Mouse (Mus musculus): ENCODE measurements around the gene Atxn7l1.

Atxn7l1 gene

DNA sequence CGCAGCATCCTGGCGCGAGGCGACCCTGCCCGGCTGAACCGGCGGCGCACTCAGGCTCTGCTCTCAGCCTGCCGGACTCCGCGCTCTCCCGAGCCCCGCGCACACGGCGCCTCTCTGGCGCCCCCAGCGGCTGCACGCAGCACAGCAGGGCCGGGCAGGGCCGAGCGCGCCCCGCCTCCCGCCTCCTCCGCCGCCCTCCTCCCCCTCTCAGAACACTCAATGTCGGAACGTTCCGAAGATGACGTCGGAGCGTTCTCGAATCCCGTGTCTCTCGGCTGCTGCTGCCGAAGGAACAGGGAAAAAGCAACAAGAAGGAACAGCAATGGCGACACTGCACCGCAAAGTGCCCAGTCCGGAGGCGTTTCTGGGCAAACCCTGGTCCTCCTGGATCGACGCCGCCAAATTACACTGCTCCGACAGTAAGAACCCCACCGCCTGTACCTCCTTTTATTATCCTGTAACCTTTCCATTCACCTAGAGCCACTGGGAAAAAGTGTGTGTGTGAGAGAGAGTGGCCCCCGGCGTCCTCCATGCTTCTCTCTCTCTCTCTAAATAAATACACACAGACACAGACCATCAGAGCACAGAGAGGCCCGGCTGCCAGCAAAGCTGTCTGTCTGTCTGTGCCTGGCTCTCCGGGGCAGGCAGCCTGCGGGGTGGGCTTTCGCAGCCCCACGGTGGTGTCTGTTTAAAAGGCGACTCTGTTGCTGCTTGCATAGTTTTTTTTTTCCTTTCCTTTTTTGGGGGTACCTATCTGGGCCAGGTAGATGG lies at the start of gene Atxn7l1:
Gene Atxn7l1 (plus strand): TSS at position 197 of the 771 bp plus-strand sequence.
- DNase-seq (ENCODE audit: low read depth): peak; percentile 91

GRCm38 (mm10) chr12:33101627-33102026 lies 45.9 kb upstream of the Atxn7l1 start:
- DNase-seq (ENCODE audit: low read depth): no peak

- DNase-seq (ENCODE audit: low read depth): no peak
Observed at GRCm38 (mm10) chr12:33102342-33103115, 45.0 kb upstream of the Atxn7l1 start.

GRCm38 (mm10) chr12:33105724-33106123 lies 41.8 kb upstream of the Atxn7l1 start:
- DNase-seq (ENCODE audit: low read depth): no peak

DNA sequence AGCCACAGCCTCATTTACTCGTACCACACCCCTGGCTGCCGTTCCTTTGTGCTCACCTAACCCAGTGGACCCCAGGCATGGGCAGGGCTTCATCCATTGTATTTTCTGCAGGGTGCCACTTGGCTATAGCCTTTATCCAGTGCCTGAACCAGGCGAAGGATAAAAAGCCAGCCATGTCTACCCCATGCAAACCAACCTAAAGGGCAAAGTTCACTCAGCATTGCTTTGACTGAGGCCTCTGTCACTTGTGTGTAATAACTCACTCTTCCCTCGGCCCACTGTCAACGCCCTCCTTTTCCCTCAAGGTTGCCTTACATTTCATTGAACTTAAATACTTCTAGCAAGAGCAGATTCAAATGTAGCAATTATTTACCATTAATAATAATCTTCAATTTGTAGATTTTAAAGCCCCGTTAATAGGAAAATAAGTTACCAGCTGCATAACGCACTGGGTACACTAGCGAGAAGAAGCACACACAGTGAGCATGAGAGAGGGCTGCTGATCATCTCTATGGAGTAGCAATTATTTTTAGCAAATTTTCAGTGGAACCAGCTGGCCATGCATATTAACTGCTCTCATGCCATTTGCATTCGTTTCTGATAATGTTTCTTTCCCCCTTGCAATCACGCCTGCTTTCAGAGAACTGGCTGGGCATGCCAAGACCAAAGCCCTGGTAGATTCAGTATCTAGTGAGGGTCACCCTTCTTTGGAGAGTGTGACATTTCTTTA lies 40.9 kb upstream of the Atxn7l1 start:
- DNase-seq (ENCODE audit: low read depth): no peak

GRCm38 (mm10) chr12:33109531-33109930 lies 38.0 kb upstream of the Atxn7l1 start:
- no peak for DNase-seq (ENCODE audit: low read depth)

GRCm38 (mm10) chr12:33110894-33111471 lies 36.5 kb upstream of the Atxn7l1 start:
- DNase-seq (ENCODE audit: low read depth): no peak

- peak; percentile 17 for DNase-seq (ENCODE audit: low read depth)
Observed at GRCm38 (mm10) chr12:33118624-33119301, 28.7 kb upstream of the Atxn7l1 start.

GRCm38 (mm10) chr12:33125594-33126227 lies 21.8 kb upstream of the Atxn7l1 start:
- DNase-seq (ENCODE audit: low read depth): no peak

DNA sequence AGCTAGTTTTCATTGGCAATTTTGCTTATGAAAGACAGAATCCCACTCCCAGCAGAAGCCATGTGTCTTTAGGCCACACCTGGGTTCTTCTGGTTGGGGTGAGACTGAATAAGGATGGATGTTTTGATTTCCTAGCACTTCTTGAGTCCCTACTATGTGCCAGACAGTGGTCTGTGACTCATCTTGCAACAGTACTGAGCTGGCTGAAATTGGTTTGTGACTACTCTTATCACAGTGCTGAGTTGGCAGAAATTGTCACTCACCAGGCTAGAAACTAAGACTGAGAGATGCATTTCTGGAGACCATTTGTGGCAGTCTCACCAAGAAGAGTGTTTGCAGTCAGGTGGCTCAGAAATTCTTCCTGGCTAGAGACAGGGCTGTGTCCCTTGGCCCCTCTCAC lies 21.2 kb upstream of the Atxn7l1 start:
- no peak for DNase-seq (ENCODE audit: low read depth)

DNA sequence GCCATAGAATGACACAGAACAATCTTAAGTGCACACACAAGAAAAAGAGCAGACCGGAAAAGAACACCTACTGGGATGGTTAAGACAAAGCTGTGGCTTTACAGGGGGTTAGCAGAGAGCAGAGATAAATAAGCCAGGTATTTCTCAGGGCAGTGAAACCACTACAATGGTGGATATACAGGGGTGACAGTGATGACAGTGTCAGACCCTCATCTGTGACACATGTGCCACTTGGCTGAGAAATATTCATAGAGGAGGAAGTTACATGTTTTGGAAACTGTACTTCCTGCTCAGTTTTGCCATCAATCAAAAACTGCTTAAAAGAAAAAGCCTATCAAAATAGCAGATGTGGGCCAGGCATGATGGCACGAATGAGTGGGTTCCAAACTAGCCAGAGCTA lies 19.4 kb upstream of the Atxn7l1 start:
- DNase-seq (ENCODE audit: low read depth): no peak

- DNase-seq (ENCODE audit: low read depth): no peak
Observed at GRCm38 (mm10) chr12:33128702-33129101, 18.8 kb upstream of the Atxn7l1 start.

GRCm38 (mm10) chr12:33129410-33129809 lies 18.1 kb upstream of the Atxn7l1 start:
- no peak for DNase-seq (ENCODE audit: low read depth)

DNA sequence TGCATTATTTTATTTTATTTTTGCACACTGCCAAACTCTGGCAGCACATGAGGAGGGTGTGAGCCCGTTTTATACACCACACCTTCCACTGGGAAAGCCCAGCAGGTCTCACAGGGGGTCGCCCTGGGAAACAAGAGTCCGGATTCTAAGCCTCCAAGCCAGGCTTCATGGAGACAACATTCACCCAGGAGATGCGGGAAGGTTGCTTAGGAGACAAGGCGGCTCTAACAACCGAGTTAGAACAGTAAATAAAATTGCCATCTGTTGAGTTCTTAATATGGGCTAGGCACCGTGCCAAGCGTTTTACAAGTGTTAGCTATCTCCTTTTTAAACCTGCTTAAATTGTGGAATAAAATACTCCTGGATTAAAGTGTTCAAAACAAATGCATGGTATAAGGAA lies 17.1 kb upstream of the Atxn7l1 start:
- DNase-seq (ENCODE audit: low read depth): no peak

DNA sequence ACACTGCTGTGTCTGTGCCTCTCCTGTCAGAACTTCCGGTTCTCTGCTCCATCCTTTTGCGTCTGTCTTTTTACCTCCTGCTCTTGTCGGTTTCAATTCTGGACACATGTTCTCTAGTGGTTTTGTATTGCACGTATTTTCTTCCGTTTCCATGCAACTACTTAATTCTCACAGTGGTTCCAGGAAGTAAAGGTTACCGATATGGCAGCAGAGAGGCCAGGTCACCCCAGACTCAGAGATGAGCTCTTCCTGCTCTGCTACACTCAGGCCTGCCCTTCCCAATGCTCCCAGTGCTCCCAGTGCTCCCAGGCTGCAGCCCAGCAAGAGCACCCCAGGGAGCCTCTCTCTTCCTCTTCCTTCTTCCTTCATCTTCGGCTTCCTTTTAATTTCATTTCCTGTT lies 15.7 kb upstream of the Atxn7l1 start:
- no peak for DNase-seq (ENCODE audit: low read depth)

DNA sequence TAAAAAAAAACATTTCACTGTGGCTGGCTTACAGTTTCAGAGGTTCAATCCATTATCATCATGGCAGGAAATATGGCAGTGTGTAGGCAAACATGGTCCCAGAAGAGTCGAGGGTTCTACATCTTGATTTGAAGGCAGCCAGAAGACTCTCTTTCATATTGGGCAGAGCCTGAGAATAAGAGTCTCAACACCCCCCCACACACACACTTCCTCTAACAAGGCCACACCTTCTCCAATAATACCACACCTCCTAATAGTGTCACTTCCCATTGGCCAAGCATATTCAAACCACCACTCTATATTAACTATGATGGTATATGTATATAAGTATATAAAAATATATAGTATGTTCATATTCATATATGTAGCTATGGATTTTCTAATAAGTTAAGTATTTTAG lies 9.6 kb upstream of the Atxn7l1 start:
- no peak for DNase-seq (ENCODE audit: low read depth)

GRCm38 (mm10) chr12:33139083-33139482 lies 8.4 kb upstream of the Atxn7l1 start:
- no peak for DNase-seq (ENCODE audit: low read depth)

DNA sequence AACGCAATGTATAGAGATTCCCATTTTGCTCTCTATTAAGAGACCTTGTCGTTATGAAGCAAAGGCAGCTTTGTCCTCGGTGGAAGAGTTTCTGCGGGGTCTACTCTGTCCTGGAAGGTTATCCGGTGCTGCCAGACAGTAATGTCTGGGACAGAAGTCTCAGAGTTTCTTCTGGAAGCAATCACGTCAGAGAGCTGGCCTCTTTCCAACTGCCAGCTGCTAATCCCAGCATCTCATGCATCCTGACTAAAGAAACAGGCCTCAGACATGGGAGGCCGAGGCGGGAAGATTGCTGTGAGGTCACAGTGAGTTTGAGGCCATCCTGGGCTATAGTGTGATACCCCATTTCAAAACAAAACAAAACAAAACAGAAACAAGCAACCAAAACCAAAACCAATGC lies 3.0 kb upstream of the Atxn7l1 start:
- DNase-seq (ENCODE audit: low read depth): no peak

GRCm38 (mm10) chr12:33146622-33147433 lies 665 bp upstream of the Atxn7l1 start:
- DNase-seq (ENCODE audit: low read depth): no peak

DNA sequence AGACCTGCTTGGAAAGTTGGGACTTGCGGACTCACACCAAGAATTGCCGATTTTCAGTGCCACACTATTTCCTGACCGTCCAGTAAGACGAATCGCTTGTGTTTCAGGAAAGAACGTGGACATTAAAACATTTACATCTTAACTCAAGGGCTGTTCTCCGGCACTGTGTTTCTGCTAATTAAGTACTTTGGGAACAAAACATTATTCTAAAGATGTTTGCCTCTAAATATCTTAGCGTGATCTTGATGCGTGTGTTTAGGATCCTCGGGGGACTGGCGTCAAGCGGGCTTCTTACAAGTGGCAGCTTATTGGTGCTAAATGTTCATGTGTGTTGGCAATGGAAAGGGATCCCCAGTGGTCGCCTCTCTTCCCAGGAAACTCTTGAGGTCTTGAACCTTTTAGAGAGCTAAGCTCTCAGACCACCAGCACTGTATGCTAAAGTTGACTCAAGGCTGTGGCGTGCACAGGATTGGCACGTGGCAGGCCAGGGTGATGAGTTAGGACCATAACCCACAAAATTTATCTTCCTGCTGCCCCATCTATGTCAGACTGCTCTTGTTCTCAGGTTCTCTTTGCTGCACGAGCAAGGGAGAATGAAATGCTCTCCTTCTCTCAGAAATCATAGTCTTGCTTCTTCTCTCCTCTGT lies 2.2 kb downstream of the Atxn7l1 start:
- DNase-seq (ENCODE audit: low read depth): no peak
